Mouse (Mus musculus): ENCODE results near the gene Scarb1.

DNA sequence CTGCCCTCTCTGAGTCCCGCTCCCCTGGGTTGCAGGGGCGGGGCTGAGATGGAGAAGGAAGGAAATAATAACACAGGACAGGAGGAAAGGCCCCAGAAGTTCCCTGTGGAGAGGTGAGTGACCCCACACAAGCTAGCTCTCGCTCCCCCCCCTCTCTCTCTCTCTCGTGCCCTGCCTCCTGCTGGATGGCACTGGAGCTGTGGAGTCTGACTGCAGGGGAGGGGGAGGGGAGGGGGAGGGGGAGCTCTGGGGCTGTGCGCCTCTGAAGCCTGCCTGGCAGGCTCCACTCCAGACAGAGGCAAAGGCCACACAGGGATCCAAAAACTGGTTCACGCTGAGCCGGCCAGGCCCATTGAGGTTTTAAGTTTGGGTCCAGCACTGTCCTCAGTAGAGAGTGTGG is 99.3 kb downstream of the Scarb1 start:
- no peak for TF ChIP-seq EP300 (IDR thresholded peaks at IDR 0.05; ENCODE audit: low read depth)
- TF ChIP-seq CTCF (IDR thresholded peaks at IDR 0.05; ENCODE audit: low read depth): no peak

Measured in heart, postnatal 0 days (tissue).